Mouse (Mus musculus): ENCODE results near the gene Cpvl.

DNA sequence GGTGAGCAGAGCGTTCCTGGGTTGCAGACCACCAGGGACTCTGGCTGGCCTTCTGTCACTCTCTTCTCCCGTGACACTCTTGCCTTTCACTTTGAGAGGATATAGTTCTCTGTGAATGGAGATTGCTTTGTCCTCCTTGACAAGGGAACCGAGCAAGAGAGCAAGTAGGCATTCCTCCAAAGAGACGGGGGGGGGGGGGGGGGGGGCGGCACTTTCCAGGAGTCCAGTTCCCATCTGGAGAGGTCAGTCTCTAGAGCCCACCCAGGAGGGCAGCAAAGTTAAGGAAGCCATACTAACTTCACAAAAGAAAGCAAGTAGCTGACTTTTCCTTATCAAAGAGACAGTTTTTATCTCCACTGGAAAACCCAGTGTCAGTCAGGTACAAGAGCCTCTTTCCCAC, 69.0 kb downstream of the Cpvl start:
- no peak for TF ChIP-seq CTCF (IDR thresholded peaks at IDR 0.05; ENCODE audit: insufficient read depth, low read depth, low read length)
- TF ChIP-seq POLR2A (IDR thresholded peaks at IDR 0.05; ENCODE audit: insufficient read depth, low read depth, low read length) = no peak

Data from olfactory bulb, adult 2 months (tissue).